Mouse (Mus musculus) right cerebral cortex, postnatal 25 days (tissue): ENCODE data around the gene Igfals.

ENCODE experiments used
- DNase-seq: peaks from one replicate; pipeline ENCODE4 v3.0.0; 2022

The Igfals gene

GRCm38 (mm10) chr17:24895571-24896240, 29.9 kb downstream of the Igfals start:
- DNase-seq: no peak

GRCm38 (mm10) chr17:24896241-24896992, 30.6 kb downstream of the Igfals start, which contains the start of gene Nme3:
Gene Nme3 (plus strand): TSS chr17:24896500.
- DNase-seq: peak; percentile 75

DNA sequence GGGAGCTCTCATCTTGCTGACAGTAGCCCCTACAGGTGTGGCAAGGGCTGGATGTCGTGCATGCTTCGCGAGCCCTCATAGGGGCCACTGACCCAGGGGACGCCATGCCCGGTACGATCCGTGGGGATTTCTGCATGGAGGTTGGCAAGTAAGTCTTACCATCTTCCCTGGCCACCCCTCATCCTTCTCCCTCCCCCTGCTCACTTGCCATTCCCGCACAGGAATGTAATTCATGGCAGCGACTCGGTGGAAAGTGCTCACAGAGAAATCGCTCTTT, 31.1 kb downstream of the Igfals start:
- no peak for DNase-seq

GRCm38 (mm10) chr17:24897600-24897999, 31.8 kb downstream of the Igfals start:
- DNase-seq: no peak

- DNase-seq: no peak
Observed at GRCm38 (mm10) chr17:24898041-24898854, 32.5 kb downstream of the Igfals start.

- DNase-seq: no peak
Observed at GRCm38 (mm10) chr17:24899153-24899552, 33.4 kb downstream of the Igfals start.

DNA sequence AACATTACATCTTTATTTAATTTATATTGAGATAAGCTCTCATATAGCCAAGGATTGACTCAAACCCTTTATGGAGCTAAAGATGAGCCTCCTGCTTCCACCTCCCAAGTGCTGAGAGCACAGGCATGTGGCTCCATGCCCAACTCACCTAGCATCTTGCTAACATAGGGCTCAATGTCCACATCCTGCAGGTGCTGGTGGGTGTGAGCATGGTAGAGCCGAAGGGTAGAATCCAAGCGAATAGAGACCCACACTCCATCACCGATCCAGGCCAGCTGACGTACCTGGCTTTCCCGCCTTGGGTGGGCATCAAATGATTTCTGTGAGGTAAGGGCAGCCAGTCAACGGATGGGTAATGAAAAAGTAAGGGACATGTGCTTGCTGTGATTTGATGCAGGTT, 34.2 kb downstream of the Igfals start:
- DNase-seq: no peak

- no peak for DNase-seq
Observed at GRCm38 (mm10) chr17:24902124-24902523, 36.3 kb downstream of the Igfals start.

DNA sequence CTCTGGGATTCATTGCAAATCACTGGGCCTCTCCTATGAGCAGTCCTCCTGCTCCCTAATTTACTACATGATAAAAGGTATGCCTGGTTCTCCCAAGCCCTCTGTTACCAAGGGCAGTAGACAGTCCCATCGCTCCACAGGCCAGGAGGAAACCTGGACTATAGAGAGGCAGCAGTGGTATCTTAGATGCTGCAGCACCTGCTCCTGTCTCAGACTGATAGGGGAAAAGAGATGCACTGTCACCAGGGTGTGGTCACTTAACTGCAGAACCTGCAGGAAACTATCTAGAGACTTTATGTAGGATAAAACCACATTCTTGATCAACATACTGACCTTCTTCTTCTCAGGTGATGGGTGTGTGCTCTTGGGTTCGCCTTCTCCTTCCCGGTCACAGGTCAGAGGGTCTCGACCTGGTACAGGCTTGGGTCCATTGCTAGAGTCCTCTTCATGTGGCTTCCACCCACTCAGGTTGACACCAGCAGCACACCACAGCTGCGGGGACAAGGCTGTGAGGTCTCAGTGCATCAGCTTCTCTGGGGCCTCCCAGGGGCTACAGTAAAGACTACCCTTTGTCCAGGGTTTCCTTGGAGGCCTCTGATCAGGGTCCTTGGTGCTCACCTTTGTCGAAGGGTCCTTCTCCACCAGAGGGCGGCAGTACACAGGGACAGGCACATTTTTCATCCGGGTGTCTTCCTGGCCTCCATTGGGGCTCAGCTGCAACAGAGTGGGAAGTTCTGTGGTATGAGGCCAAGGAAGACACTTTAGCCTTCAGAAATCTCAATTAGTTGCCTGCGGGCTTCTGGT, 37.1 kb downstream of the Igfals start:
- no peak for DNase-seq

- DNase-seq: no peak
Observed at GRCm38 (mm10) chr17:24903767-24904166, 38.0 kb downstream of the Igfals start.

DNA sequence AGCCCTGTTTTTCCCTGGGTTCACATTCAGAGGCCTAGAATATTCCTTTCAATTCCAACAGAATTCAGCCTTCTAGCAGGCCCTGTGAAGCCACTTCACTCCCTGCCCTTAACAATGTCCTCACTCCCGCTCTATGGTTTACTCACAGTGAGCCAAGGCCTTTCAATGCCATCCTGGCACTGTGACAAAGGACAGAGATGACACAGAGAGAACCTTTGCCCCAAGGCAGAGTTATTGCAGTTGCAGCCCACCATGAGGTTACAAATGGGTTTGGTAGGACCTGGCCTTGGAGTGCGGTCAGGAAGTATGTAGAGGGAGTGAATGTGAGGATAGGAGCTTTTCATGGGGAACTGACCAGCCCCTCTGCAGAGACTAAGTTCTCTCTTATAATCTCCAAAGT, 41.8 kb downstream of the Igfals start:
- no peak for DNase-seq

DNA sequence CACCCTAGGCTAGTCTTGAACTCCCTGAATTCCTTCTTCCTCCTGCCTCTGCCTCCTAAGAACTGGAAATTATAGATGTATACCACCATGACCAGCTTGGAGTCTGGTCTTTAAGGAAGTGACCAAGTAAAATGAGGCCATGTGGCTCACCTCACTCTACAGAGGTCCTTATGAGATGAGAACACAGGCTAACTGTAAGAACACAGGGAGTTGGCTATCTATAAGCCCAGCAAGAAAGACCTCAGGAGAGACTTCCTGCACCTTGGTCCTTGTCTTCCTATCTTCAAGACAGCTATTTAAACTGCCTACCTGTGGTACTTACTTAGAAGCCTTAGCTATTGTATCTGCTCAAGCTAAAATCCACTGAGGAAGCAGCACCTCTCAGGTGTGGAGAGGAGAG, 48.2 kb downstream of the Igfals start:
- no peak for DNase-seq

GRCm38 (mm10) chr17:24923246-24923645, 57.4 kb downstream of the Igfals start:
- no peak for DNase-seq

GRCm38 (mm10) chr17:24929506-24929905, 63.7 kb downstream of the Igfals start:
- no peak for DNase-seq
